Mouse (Mus musculus): ENCODE measurements around the gene Syt1.

The Syt1 gene

GRCm38 (mm10) chr10:108579396-108579795 lies 431.4 kb downstream of the Syt1 start:
- DNase-seq (ENCODE audit: low spot score) = no peak

DNA sequence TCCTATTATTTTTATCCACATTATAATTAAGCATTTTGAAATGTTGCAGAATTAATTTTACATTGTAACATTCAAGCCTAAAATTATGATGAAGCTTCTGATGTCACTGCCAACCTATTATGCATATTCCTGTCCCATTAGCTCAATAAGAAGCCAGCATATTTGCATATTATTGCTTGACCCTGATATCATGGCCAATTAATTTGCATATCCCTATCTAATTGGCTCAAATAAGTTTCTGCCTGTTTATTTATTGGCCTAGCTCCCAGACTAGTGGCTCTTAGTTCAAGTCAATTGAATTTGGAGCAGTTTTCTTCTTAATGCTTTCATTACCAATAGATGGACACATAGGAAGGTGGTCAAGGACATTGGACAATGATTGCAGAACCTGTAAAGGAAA lies 433.2 kb downstream of the Syt1 start:
- DNase-seq (ENCODE audit: low spot score) = no peak

- no peak for DNase-seq (ENCODE audit: low spot score)
These were observed 438.0 kb downstream of the Syt1 start for GRCm38 (mm10) chr10:108572764-108573163.

GRCm38 (mm10) chr10:108571104-108571503 lies 439.7 kb downstream of the Syt1 start:
- no peak for DNase-seq (ENCODE audit: low spot score)

- DNase-seq (ENCODE audit: low spot score) = no peak
These were observed 441.1 kb downstream of the Syt1 start for GRCm38 (mm10) chr10:108569568-108570139.

DNA sequence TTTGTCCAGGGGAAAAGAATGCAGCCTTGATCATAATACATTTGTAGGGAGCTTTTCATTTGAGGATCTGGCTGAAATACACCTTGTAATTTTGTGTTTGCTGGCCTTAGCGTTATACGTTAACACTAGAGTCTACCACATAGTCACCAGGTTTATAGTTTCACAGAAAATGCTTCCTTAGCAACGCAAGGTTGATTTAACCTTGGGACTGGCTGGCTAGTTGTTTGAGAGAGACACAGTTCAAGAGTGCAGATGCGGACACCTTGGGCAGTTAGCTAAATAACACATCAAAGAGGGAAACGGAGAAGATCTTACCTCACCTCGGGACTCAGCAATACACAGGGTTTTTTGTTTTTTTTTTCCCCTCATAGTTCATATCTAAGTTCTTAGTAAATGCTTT lies 441.9 kb downstream of the Syt1 start:
- DNase-seq (ENCODE audit: low spot score) = no peak

- no peak for DNase-seq (ENCODE audit: low spot score)
These were observed 442.6 kb downstream of the Syt1 start for GRCm38 (mm10) chr10:108568136-108568535.

- no peak for DNase-seq (ENCODE audit: low spot score)
These were observed 443.3 kb downstream of the Syt1 start for GRCm38 (mm10) chr10:108567456-108567855.

GRCm38 (mm10) chr10:108559607-108559908 lies 451.2 kb downstream of the Syt1 start:
- no peak for DNase-seq (ENCODE audit: low spot score)

GRCm38 (mm10) chr10:108558812-108559606 lies 451.8 kb downstream of the Syt1 start:
- DNase-seq (ENCODE audit: low spot score) = no peak

DNA sequence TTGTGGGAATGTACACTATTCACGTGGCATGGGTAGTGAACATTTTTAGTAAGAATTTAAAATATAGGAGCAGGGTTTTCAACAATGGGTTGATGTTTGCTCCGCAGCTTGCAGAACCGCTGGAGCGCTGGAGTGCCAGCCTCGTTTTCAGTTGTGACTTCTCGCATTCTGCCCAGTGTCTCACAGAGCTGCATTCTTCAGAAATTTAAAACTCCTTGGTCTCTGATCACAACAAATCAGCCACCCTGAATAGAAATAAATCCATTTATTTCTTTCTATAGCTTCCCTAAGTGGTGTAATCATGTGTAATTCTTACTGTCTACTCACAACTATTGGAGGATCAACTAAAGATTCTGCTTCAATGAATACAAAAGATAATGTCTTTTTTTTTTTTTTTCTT lies 458.2 kb downstream of the Syt1 start:
- DNase-seq (ENCODE audit: low spot score) = no peak

DNA sequence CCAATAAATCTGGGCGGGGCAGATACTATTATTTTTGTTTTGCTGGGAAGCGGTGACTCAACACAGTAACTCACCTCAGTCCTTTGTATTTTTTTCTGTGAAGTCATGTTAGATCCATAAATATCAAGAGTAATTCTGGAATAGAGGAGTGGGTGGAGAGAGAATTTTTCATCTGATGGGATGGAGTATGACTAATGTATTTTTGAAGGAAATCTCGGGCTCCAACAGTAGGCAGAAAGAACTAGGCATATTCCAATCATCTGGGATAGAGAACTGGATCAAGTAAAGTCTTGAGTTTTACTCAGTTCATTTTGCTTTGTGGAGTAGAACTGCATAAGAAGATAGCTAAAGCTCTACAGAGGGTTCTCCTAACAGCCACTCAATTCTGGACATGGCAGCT lies 465.1 kb downstream of the Syt1 start:
- DNase-seq (ENCODE audit: low spot score) = no peak

GRCm38 (mm10) chr10:108541555-108541954 lies 469.2 kb downstream of the Syt1 start:
- DNase-seq (ENCODE audit: low spot score) = no peak

- no peak for DNase-seq (ENCODE audit: low spot score)
These were observed 472.2 kb downstream of the Syt1 start for GRCm38 (mm10) chr10:108538546-108538945.

DNA sequence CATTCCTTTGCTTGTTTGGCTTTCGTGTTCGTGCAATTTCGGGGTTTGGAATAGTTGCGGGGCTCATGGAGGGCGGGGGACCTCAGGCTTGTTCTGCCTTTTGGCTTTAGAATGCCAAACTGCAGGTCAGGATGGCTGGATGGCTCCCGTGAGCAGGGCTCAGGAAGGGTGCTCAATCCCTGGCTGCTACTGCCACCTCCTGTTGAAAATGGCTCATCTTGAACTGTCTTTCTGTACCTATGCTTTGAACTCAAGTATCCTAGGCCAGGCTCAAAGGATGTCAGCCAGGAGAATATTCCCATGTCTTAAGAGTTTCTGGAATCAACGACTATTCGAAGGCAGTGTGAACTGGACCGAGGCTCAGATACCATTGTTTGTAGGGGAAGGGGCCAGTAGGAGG lies 473.1 kb downstream of the Syt1 start:
- DNase-seq (ENCODE audit: low spot score) = no peak

GRCm38 (mm10) chr10:108535922-108536321 lies 474.9 kb downstream of the Syt1 start:
- DNase-seq (ENCODE audit: low spot score) = no peak

- no peak for DNase-seq (ENCODE audit: low spot score)
These were observed 476.7 kb downstream of the Syt1 start for GRCm38 (mm10) chr10:108534112-108534511.

DNA sequence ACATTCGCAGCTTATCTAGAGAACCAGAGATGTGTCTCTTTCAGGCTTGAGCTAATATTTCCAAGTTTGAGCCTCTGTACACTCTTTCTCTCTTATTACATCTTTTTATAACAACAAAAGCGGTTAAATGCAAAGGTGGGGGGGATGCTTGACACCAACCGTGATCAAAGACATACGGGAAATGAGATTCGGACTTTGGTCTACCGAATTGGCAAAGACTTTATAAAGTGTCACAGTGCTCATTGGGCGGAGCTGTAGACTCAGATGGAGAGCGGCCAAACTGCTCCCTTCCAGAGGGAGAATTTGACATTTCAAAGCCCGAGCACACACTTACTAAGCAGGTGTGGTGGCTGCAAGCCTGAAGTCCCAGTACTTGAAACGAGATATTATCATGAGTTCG lies 477.9 kb downstream of the Syt1 start:
- DNase-seq (ENCODE audit: low spot score) = no peak

GRCm38 (mm10) chr10:108532283-108532682 lies 478.5 kb downstream of the Syt1 start:
- DNase-seq (ENCODE audit: low spot score) = no peak

- no peak for DNase-seq (ENCODE audit: low spot score)
These were observed 479.1 kb downstream of the Syt1 start for GRCm38 (mm10) chr10:108531641-108532040.

DNA sequence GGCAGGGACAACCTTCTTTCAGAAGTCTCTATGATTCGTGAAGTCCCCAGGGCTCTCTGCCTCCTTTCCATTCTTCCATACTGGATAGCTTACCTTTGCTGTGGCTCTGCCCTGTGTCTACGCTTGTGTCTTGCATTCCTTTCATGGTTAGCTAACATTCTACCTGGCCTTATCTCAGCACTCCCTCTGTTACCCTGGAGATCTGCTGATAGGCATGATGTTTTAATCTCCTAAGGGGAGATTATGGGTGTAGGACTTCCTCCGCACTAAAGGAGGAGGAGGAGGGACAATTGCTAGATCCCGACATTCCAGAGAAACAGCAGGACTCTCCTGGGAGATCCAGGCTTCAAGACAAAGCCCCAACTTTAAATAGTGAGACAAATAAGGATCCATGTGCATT lies 479.7 kb downstream of the Syt1 start:
- no peak for DNase-seq (ENCODE audit: low spot score)

DNA sequence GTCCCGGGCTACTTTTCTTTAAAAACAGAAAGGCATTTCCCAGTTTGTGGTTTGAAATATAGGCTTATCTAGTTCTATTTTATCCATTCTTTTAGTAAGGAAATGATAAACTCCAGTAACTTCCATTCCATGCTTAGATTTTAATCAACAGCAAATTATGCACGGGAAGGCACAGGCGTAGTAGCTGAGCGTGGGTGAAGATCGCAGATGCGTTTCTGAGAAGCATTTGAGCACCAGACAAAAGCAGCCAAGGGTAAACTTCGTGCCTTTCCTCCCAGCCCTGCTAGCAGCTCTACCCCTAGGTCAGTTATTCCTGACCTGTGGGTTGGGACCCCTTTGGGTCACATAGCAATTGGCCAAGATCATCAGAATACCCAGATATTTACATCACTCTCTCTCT lies 482.4 kb downstream of the Syt1 start:
- DNase-seq (ENCODE audit: low spot score) = no peak

DNA sequence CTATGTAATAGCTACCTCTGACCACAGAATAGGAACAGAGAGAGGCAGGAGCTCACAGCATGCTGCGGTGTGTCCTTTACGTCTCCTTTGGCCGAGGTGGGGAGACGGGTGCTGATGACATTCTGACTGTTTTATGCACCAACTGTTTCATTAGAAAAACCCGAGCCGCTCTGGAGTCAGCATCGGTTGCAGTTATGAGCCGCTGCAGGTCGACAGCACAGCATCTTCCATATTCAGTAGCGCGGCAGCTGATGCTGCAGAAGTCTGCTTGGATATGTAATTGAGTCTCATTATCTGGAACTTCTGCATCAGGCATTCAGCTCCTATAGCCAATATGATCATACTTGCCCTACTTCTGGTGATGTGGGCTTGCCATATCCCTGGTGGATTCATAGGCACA lies 485.3 kb downstream of the Syt1 start:
- DNase-seq (ENCODE audit: low spot score) = no peak

Data from T-cell, adult 2 months (primary cell).